28 mouse cellular contexts compared by ENCODE assay signal in the genomic region with DNA sequence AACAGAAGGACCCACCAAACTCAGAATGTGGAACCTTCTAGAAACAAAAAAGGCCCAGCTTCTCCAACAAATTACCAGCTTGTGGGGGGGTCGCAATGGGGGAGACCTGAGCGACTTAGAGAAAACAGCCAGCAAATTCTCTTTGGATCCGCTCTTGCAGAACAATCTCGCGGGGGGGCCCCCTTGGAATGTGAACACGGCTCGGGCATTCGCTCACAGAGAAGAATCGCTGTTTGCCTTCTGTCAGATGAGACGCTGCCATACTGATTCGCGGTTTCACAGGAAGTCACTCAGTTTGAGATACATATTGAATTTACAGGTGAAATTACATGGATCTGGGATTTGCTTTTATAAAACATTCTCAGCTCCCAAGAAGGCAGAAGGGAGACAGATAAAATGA.
DNase-seq lines count a peak whose midpoint lies in the region; ATAC-seq lines count a peak whose summit lies in the region.
"Had no signal": no experiment of that assay in that cellular context is flagged by ENCODE, and none has a peak within 500 bp of the region (broad histone marks: within the 10 kb centered on the region; RNA-seq: fewer than 3 reads in every experiment).

No protein-coding gene starts in this region.

- ATAC-seq in forebrain, embryonic 14.5 days, result no peak
- ATAC-seq in forebrain, embryonic 12.5 days (ENCODE audit: low FRiP score), result no peak
- ATAC-seq: inflammation-experienced regulatory T-cells, adult 6 months; midbrain, embryonic 15.5 days had no signal

- no peak overlapping the region for H3K4me2 ChIP-seq in forebrain, embryonic 14.5 days (ENCODE audit: low read length)
- H3K4me2 ChIP-seq in forebrain, embryonic 12.5 days, result no peak overlapping the region
- H3K4me2 ChIP-seq: embryonic facial prominence, embryonic 15.5 days; heart, embryonic 11.5 days; hindbrain, embryonic 14.5 days; midbrain, embryonic 15.5 days; neural tube, embryonic 12.5 days; stomach, embryonic 15.5 days had no signal

- H3K9me3 ChIP-seq in forebrain, embryonic 14.5 days (replicated peaks; ENCODE audit: control insufficient read depth, low read length), result no peaks in the 10 kb centered on the region
- H3K9me3 ChIP-seq in forebrain, embryonic 12.5 days, result no peaks in the 10 kb centered on the region
- H3K9me3 ChIP-seq: embryonic facial prominence, embryonic 15.5 days; midbrain, embryonic 15.5 days; neural tube, embryonic 12.5 days; stomach, embryonic 15.5 days had no signal

- DNase-seq in forebrain, embryonic 14.5 days (ENCODE audit: low spot score), result peak; percentile 50
- DNase-seq in kidney, postnatal 4 days, result peak; percentile 63 to 73
- no peak for DNase-seq in kidney, adult 9 months
- DNase-seq in right cerebral cortex, postnatal 4 days, result peak; percentile 34
- no peak for DNase-seq in right cerebral cortex, postnatal 14 days
- DNase-seq: adrenal gland, postnatal 25 days; B cell, adult 2 months; cerebellum, adult 8-10 months; gastrocnemius, postnatal 25 days; heart, adult 11 months; heart, postnatal 4 days; kidney, adult 11 months; layer of hippocampus, postnatal 36 days; liver; lung, adult 2 months; lung, postnatal 10 days; right cerebral cortex, adult 18-20 months had no signal

- no peak overlapping the region for H3K4me3 ChIP-seq in forebrain, embryonic 14.5 days (ENCODE audit: low read depth, low read length)
- no peak overlapping the region for H3K4me3 ChIP-seq in forebrain, embryonic 12.5 days (replicated peaks)
- H3K4me3 ChIP-seq: embryonic facial prominence, embryonic 15.5 days; midbrain, embryonic 15.5 days; myocyte; neural tube, embryonic 12.5 days; stomach, embryonic 15.5 days had no signal

- H3K27me3 ChIP-seq in forebrain, embryonic 14.5 days (replicated peaks; ENCODE audit: control insufficient read depth, insufficient read depth, low read length), result no peaks in the 10 kb centered on the region
- no peaks in the 10 kb centered on the region for H3K27me3 ChIP-seq in forebrain, embryonic 12.5 days
- H3K27me3 ChIP-seq: embryonic facial prominence, embryonic 15.5 days; midbrain, embryonic 15.5 days; neural tube, embryonic 12.5 days; stomach, embryonic 15.5 days had no signal

- no peak overlapping the region for H3K27ac ChIP-seq in forebrain, embryonic 14.5 days (ENCODE audit: low read depth, low read length)
- H3K27ac ChIP-seq in forebrain, embryonic 12.5 days, result no peak overlapping the region
- H3K27ac ChIP-seq: embryonic facial prominence, embryonic 15.5 days; hindbrain, embryonic 14.5 days; liver, embryonic 14.5 days; macrophage; midbrain, embryonic 15.5 days; neural tube, embryonic 12.5 days; stomach, embryonic 15.5 days had no signal

- no peaks in the 10 kb centered on the region; the same call in 1 of the 2 replicates for H3K36me3 ChIP-seq in forebrain, embryonic 14.5 days (ENCODE audit: control insufficient read depth, insufficient read depth, low read length)
- 0 out of 2 replicates have a peak, but pooled peaks cover 3% of the 10 kb centered on the region for H3K36me3 ChIP-seq in forebrain, embryonic 12.5 days (replicated peaks)
- H3K36me3 ChIP-seq: embryonic facial prominence, embryonic 15.5 days; midbrain, embryonic 15.5 days; neural tube, embryonic 12.5 days; stomach, embryonic 15.5 days had no signal

- no peak overlapping the region for H3K9ac ChIP-seq in forebrain, embryonic 14.5 days (ENCODE audit: low read length)
- no peak overlapping the region for H3K9ac ChIP-seq in forebrain, embryonic 12.5 days
- H3K9ac ChIP-seq: embryonic facial prominence, embryonic 15.5 days; hindbrain, embryonic 14.5 days; liver, embryonic 14.5 days; neural tube, embryonic 12.5 days; stomach, embryonic 15.5 days had no signal

- 66% methylated on average over 12 of the region's 12 CpGs for WGBS in forebrain, embryonic 14.5 days
- 70% methylated on average over 12 of the region's 12 CpGs for WGBS in forebrain, embryonic 12.5 days

- H3K4me1 ChIP-seq in forebrain, embryonic 14.5 days (ENCODE audit: control insufficient read depth, insufficient read depth, low read length), result peaks cover 8% of the 10 kb centered on the region
- no peaks in the 10 kb centered on the region for H3K4me1 ChIP-seq in forebrain, embryonic 12.5 days
- H3K4me1 ChIP-seq: neural tube, embryonic 12.5 days had no signal

Comparison
In these comparisons a context has a peak if more than half of its experiments do, and no peak if none do; other contexts are left out.
1. DNase-seq: peak in forebrain, embryonic 14.5 days (single experiment), kidney, postnatal 4 days (2 of 2) and right cerebral cortex, postnatal 4 days (single experiment); none in kidney, adult 9 months (single experiment) and right cerebral cortex, postnatal 14 days (single experiment).